Mouse (Mus musculus) adrenal gland, adult (tissue): ENCODE results near the gene Tent4a.
A peak's percentile ranks its signal among the peaks of the same experiment; 100 is the strongest.

Source experiments
- DNase-seq, 2 experiments: peaks; one replicate each; pipeline ENCODE4 v3.0.0; 2022 to 2023; ENCODE audit warnings: low spot score in 1 of 2; ENCODE audit not compliant: inconsistent age in 2 of 2

Gene Tent4a

GRCm38 (mm10) chr13:69481634-69482505, 52.5 kb downstream of the Tent4a start:
- DNase-seq, result peak; percentile 82 to 93

DNA sequence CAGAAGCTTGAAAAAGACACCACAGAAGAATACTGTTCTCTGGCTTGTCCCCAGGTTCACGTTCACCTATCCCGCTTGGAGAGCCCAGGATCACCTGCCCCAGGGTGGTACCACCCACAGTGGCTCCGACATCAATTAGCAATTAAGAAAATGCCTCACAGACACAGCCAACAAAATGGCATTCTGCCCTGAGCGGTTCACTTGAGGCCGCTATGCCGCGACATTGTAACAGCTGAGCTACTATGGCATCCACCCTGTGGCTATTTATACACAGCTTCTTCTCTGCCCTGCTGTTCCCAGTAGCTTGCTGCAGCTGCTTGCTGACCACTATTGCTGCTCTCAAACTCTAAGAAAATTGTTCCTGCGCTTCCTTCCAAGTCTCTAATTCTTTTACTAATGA, 53.4 kb downstream of the Tent4a start:
- DNase-seq, result peak in 1 of 2 experiments; percentile 59

DNA sequence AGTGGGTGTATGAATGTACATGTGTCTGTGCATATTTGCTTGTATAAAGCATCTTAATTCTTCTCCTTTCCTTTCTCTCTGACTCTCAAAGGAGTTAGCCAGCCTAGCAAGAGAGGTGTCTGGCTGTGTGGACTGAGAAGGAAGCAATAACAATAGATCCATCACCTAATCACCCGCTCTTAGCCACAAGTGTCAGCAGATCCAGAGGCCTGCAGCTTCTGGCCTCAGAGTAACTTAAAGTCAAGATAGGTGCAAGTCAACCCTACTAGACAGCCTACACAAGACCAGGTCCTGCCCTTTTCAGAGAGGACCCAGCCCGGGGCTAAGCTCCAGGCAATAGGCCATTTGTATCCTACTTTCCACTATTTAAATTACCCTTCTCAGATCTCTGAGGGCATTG, 54.5 kb downstream of the Tent4a start:
- no peak for DNase-seq

DNA sequence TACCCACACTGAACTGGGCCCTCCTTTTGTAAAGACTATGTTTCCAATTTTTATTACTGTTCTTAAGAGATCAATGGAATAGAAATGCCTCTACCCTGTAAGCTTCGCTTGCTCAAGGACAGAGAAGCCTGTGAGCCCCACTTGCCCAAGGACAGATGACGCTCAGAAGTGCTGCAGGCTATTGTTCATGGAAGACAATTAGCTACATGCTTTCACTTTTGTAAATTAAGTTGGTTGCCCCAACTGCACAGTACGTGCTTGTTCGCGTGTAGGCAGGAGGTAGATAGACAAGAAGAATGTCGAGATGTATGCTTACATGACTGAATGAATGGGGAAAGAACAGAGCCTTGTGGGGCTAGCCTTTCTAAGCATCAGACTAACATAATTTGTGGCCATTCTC, 55.7 kb downstream of the Tent4a start:
- DNase-seq, result peak in 1 of 2 experiments; percentile 75

GRCm38 (mm10) chr13:69460635-69461465, 73.6 kb downstream of the Tent4a start:
- DNase-seq, result peak; percentile 42 to 82

GRCm38 (mm10) chr13:69459657-69460458, 74.6 kb downstream of the Tent4a start:
- DNase-seq, result peak; percentile 55 to 75

DNA sequence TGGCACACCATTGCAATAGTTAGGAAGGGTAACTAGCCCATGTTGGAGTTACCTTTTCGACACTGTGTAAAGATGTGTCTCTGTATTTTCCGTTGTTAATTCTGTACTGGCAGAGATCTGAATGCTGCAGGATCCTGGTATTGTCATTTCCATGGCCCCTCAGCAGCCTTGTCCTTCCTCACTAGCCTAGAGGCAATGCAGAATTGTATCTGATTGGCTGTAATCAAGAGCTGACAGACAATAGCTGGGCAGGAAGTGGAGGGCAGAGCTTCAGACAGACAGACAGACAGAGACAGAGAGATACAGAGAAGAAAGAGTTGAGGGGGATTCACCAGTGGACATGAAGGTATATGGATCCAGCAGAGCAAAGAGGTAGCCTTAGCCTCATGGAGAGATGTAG, 75.5 kb downstream of the Tent4a start:
- DNase-seq, result no peak

DNA sequence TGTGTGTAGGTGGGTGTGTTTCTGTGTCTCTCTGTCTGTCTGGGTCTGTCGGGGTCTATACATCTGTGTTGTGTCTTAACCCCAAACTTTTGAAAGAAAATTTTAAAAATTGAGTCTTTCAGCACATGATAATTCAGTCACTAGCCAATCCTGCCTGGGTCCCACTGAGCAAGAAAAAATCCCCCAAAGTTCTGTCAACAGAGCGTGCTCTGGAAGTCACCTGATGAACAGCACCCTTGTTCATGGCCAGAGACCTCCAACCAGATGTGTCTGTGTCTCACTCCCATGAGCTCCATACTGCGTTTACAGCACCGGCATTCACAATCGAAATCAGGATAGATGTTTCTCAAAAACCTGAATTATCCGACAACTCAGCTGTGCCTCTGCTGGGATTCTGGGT, 76.0 kb downstream of the Tent4a start:
- no peak for DNase-seq

GRCm38 (mm10) chr13:69457105-69457504, 77.3 kb downstream of the Tent4a start:
- DNase-seq, result no peak

- peak; percentile 22 to 64 for DNase-seq
Measured at GRCm38 (mm10) chr13:69456641-69457040, 77.8 kb downstream of the Tent4a start.

GRCm38 (mm10) chr13:69455476-69456175, 78.8 kb downstream of the Tent4a start:
- no peak for DNase-seq
